Mouse (Mus musculus): ENCODE measurements around the gene Cope. TPM values are rescaled to one million over a fixed set of nuclear protein-coding genes. Genes with fewer than 3 reads are reported as not detected.

The Cope gene
- total RNA-seq, 2 experiments from 2014 or later: 157 TPM

GRCm38 (mm10) chr8:70302901-70303300 is 583 bp downstream of the Cope start:
- no peak for DNase-seq
- intact Hi-C loops (cut with DNase I): no loop called here

- intact Hi-C loops (cut with DNase I): no loop called here
- DNase-seq: no peak
Measured at GRCm38 (mm10) chr8:70309311-70309710, 7.0 kb downstream of the Cope start.

DNA sequence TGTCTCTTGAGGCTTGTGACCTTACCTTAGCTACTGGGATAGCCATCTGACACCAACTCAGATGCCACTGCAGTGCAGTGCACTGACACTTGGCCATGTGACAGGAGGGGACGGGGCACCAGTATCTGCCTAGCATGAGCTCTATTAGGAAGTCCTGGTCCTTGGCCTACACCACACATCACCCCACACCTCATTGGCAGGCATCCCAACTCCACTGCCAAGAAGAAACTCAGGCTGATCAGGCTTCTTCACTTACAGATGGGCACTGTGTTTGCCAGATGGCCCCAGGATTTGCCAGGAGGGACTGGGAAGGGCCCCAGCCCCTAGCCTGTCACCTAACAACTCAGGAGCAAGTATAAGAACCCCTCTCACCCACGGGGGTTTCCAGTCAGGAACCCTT is 11.1 kb downstream of the Cope start:
- DNase-seq: no peak

GRCm38 (mm10) chr8:70315624-70316510 is 13.5 kb downstream of the Cope start, which contains the start of gene Cers1:
Cers1 (plus strand) TSS chr8:70315775.
- DNase-seq: peak; percentile 52 to 60
- intact Hi-C loops (cut with DNase I): no loop called here

More for the DNA sequence above, 11.1 kb downstream of the Cope start:
- intact Hi-C loops (cut with DNase I): no loop called here

DNA sequence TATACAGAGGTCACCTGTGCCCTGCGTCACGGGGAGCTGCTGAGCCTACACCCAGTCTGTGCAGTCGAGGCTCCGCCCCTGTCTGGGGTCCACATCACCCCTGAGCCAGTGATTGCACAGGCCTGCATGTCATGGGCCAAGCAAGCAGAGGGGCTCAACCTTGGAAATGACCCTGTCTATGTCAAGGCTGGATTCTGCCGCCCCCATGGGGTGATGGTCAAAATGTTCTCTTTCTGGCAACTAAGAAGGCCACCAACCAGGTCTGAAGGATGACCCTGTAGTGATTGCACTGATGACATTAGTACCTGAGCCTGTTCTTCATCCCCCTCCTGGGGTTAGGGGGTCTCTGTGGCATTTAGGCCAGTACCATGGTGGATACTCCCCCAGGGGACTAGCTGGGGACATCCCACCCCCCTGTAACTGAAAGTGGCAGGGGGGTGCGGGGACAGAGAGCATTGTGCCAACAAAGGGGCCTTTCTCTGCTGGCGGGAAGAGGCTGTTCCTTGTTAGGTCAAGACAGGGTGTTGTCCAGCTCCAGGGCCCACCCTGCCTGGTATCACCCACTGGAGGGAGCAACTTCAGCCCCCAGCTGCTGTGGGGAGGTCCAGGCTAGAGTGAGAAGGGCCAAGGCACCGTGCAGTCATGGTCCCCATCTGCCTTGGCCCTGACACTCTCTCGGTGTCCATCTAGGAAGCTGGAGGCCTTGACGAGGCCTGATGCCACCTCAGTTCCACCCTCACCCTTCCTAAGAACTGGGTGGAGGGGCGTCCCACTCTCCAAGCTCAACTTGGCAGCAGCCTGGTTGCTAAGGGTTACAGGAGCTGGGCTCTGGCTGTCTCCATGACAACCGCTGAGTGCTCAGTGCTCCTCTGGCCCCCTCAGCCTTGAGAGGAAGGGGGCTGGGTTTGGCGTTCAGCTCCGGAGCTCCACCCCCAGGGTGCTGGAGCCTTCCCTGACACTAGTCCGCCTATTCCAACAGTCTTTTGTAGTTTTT is 14.5 kb downstream of the Cope start:
- no peak for DNase-seq
- intact Hi-C loops (cut with DNase I): no loop called here

- intact Hi-C loops (cut with DNase I): no loop called here
- DNase-seq: no peak
Measured at GRCm38 (mm10) chr8:70317872-70318271, 15.6 kb downstream of the Cope start.

GRCm38 (mm10) chr8:70323716-70324115 is 21.4 kb downstream of the Cope start:
- intact Hi-C loops (cut with DNase I): no loop called here
- DNase-seq: no peak

DNA sequence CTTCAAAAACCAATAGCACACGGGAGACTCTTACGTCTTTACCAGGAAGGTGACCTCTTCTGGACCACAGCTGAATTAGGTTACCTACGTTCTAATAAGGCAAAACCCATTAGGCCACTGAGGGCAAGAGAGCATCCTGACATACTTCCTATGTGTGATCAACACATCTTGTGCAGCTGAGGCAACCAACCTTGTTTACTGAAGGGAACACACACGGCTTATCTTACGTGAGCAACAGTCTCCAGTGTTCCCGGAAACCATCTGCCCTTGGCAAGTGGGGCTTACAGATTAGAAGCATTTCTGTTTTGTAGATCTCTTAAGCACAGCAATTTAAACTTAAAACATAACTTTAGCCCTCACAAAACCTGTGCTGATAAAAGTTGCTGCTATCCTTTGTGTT is 25.2 kb downstream of the Cope start:
- intact Hi-C loops (cut with DNase I): no loop called here
- DNase-seq: no peak

- no peak for DNase-seq
- intact Hi-C loops (cut with DNase I): no loop called here
Measured at GRCm38 (mm10) chr8:70329124-70329834, 27.0 kb downstream of the Cope start, which contains the start of gene Gdf1. Gdf1 (plus strand) TSS chr8:70329817.

DNA sequence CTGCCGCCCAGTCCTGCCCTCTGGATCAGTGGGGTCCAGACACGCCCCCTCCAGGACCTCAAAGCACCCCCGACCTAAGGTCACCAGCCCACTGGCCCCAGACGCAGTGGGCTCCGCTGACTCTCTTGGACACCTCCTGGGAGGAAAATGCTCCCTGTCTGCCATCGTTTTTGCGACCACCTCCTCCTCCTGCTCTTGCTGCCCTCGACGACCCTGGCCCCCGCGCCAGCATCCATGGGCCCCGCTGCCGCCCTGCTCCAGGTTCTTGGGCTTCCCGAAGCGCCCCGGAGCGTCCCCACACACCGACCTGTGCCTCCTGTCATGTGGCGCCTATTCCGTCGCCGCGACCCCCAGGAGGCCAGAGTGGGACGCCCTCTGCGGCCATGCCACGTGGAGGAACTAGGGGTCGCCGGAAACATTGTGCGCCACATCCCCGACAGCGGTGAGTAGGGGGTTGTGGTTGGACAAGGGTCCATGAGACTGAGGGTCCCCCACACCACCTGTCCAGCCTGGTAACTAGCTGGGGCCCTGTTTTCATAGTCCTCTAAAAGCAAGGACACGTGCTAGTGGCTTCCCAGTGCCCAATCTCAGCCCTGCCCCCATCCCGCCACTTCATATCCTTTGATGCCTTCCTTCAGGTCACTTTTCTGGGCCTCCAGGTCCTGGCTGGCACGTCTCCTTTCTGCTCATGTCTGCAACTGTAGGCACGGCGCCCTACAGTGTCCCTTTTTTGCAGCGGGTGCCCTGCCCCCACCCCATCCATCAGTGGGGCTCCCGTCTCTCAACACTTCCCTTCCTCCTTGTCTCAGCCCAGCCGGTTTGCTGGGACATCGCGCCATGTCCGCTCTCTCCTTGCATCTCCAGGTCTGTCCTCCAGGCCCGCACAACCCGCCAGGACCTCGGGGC is 27.8 kb downstream of the Cope start:
- DNase-seq: no peak
- intact Hi-C loops (cut with DNase I): no loop called here

DNA sequence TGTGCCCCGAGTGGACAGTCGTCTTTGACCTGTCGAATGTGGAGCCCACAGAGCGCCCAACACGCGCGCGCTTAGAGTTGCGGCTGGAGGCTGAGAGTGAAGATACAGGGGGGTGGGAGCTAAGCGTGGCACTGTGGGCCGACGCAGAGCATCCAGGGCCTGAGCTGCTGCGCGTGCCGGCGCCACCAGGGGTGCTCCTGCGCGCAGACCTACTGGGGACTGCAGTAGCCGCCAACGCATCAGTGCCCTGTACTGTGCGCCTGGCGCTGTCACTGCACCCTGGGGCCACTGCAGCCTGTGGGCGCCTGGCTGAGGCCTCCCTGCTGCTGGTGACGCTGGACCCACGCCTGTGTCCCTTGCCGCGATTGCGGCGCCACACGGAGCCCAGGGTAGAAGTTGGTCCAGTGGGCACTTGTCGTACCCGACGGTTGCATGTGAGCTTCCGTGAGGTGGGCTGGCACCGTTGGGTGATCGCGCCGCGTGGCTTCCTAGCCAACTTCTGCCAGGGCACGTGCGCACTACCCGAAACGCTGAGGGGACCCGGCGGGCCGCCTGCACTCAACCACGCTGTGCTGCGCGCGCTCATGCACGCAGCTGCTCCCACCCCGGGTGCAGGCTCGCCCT is 28.5 kb downstream of the Cope start:
- no peak for DNase-seq
- intact Hi-C loops (cut with DNase I): no loop called here

DNA sequence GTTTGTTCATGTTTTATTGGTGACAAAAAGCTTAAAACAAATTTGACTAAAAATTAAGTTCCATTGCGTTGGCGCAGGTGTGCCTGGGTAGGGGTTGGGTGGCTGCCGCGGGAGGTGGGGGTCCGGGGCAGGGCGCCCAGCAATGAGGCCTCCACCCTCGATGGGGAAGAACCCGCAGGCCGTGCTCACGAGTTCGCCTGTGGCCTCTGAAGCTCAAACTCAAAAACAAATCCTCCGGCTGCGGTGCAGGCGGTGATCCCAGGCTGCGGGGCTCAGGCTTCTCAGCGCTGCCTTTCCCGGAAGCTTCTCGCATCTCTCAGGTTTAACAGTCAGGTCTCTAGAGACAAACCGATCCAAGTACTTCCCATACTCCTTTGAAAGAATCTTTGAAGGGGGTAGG is 29.2 kb downstream of the Cope start:
- intact Hi-C loops (cut with DNase I): no loop called here
- DNase-seq: no peak

- peak; percentile 58 to 63 for DNase-seq
- intact Hi-C loops (cut with DNase I): no loop called here
Measured at GRCm38 (mm10) chr8:70332070-70332877, 30.0 kb downstream of the Cope start.

GRCm38 (mm10) chr8:70332878-70333202 is 30.5 kb downstream of the Cope start:
- no peak for DNase-seq
- intact Hi-C loops (cut with DNase I): no loop called here

GRCm38 (mm10) chr8:70338931-70339330 is 36.6 kb downstream of the Cope start:
- intact Hi-C loops (cut with DNase I): no loop called here

DNA sequence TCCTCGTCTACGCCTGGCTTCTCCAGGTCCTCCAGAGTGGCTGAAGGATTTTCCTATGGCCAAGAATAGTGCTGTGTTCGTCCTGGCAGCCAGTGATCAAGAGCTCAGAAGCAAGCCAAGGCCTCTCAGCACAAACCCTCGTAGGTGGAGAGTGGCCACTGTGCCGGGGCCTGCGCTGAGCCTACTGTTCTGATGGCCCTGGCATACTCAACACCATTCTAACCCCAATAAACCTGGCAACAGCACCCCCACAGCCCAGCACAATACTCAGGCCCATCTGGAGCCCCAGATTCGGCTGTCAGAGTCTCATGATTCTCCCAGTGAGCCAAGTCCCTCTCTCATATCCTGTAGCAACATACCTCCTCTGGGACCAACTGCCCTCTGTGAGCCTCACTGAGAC is 38.3 kb downstream of the Cope start:
- no peak for DNase-seq
- intact Hi-C loops (cut with DNase I): no loop called here

More at GRCm38 (mm10) chr8:70338931-70339330, 36.6 kb downstream of the Cope start:
- DNase-seq: no peak

DNA sequence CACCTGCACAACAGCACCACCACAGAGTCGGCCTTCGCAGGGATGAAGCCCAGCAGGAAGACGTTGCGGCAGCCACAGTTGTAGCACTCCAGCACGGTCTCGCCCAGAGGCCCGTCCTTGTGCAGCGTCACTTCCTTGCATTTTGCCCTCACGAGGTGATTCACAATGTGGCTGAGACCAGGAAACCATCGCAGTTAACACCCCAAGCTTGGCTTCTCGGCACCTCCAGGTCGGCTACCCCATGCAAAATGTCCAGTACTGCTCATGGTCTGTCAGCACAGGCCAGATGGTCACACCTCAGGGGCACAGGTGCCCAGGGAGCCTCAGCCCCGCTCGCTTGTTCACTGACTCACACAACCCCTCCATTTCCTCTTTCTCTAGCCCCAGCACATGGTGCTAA is 39.7 kb downstream of the Cope start:
- no peak for DNase-seq
- intact Hi-C loops (cut with DNase I): no loop called here

DNA sequence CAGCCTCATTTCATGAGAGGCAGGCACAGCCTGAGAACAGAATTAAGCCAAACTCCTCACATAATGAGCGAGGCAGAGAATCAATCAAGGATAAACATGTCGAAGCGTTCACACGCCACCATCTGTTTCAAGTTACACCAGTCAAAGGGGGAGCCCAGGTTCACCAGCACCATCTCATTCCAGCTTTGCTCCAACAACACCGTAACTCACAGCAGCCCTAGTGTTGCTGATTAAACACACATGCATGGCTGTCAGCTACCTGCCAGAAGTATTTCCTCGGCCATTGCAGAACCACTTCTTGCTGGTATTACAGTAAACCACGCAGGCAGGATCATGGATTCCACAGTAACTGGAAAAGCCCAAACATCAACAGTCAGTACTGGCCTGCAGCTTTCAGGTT is 40.8 kb downstream of the Cope start:
- intact Hi-C loops (cut with DNase I): no loop called here
- DNase-seq: no peak
